Mouse (Mus musculus) cerebellum, adult 2 months (tissue): ENCODE measurements around the gene Faap20.
A peak's percentile ranks its signal among the peaks of the same experiment; 100 is the strongest.

Experiments
- CTCF ChIP-seq: fragments of 200-500 bp; IDR thresholded peaks from 2 replicates; pipeline ENCODE4 v1.5.1; 2011; ENCODE audit warnings: low read depth, mild to moderate bottlenecking, control low read depth, low read length, moderate library complexity, borderline replicate concordance; ENCODE audit not compliant: insufficient read depth
- POLR2A ChIP-seq: fragments of 200-500 bp; IDR thresholded peaks from 2 replicates; pipeline ENCODE4 v1.6.1; 2011; ENCODE audit warnings: low read length, control low read depth, borderline replicate concordance; ENCODE audit not compliant: insufficient read depth

DNA sequence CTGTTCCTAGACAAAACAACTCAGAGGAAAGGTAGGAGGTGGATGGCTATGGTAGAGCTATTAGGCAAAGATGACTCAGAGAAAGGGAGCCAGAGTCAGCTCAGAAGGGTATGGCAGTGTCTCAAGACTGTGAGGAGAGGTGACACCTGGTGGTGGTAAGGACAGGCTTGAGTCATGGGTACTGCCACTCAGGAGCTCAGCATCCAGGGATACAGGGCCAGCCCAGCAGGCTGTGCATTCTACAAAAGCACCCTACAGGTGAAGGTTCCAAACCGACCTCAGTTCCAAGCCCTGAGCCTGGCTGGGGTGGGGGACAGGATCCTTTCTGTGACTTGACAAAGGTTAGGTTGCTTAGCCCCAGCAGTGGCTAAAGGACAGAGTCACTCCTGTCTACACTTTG lies 39.0 kb downstream of the Faap20 start:
- TF ChIP-seq POLR2A (no peak), CTCF (peak; percentile 47; the same call in 1 of the 2 replicates)
